Mouse (Mus musculus) liver, postnatal 0 days (tissue): Measurements from ENCODE around the gene Vamp8. TPM values are rescaled to one million over a fixed set of nuclear protein-coding genes. Genes with fewer than 3 reads are reported as not detected.

Experiments
- ATAC-seq: fragments of 200-750 bp; cut with Nextera tagmentation; 2 replicates; pipeline ENCODE4 v1.8.0; 2017; ENCODE audit warnings: mild to moderate bottlenecking, moderate library complexity
- DNase-seq: peaks from one replicate; pipeline ENCODE4 v3.0.0-alpha.2; 2016
- H3K27ac ChIP-seq: fragments of 300-500 bp; sonication (generic); 2 replicates; pipeline ENCODE4 v1.5.1; 2014; ENCODE audit warnings: antibody characterized with exemption, moderate library complexity, mild to moderate bottlenecking, low read depth
- H3K27me3 ChIP-seq: fragments of 300-500 bp; sonication (generic); 2 replicates; pipeline ENCODE4 v1.6.1; 2014; ENCODE audit warnings: low read length, control low read depth, mixed read lengths; ENCODE audit not compliant: insufficient read depth
- H3K36me3 ChIP-seq: fragments of 300-500 bp; sonication (generic); replicated peaks from 2 replicates; pipeline ENCODE4 v1.6.1; 2014; ENCODE audit warnings: mild to moderate bottlenecking, control low read depth, low read length, moderate library complexity, mixed read lengths; ENCODE audit not compliant: insufficient read depth
- H3K4me1 ChIP-seq: fragments of 300-500 bp; sonication (generic); 2 replicates; pipeline ENCODE4 v1.6.1; 2014; ENCODE audit warnings: antibody characterized with exemption, mild to moderate bottlenecking, control low read depth; ENCODE audit not compliant: insufficient read depth
- H3K4me2 ChIP-seq: fragments of 300-500 bp; sonication (generic); 2 replicates; pipeline ENCODE4 v1.6.1; 2014; ENCODE audit warnings: low read depth, mild to moderate bottlenecking, low read length, moderate library complexity, mixed read lengths
- H3K4me3 ChIP-seq: fragments of 300-500 bp; sonication (generic); 2 replicates; pipeline ENCODE4 v1.5.1; 2014; ENCODE audit warnings: low read depth, low read length
- H3K9ac ChIP-seq: fragments of 300-500 bp; sonication (generic); replicated peaks from 2 replicates; pipeline ENCODE4 v1.6.1; 2014; ENCODE audit warnings: mild to moderate bottlenecking, moderate library complexity
- H3K9me3 ChIP-seq: fragments of 300-500 bp; sonication (generic); 2 replicates; pipeline ENCODE4 v1.6.1; 2016; ENCODE audit warnings: mild to moderate bottlenecking, control low read depth, low read length, mixed read lengths
- CTCF ChIP-seq: sonication (generic); IDR thresholded peaks from 2 replicates; pipeline ENCODE4 v1.5.1; 2016; ENCODE audit warnings: antibody characterized with exemption, low read depth
- EP300 ChIP-seq: IDR thresholded peaks from 2 replicates; pipeline ENCODE4 v1.6.1; 2016; ENCODE audit warnings: antibody characterized with exemption, low read depth, mild to moderate bottlenecking
- WGBS: fragments of 180-500 bp; shearing (Covaris S2); extraction: QIAGEN DNeasy Blood & Tissue Kit; methylation state at CpG from one replicate; pipeline ENCODE4 v1.1.7; 2014; ENCODE audit not compliant: insufficient replicate concordance; 5-methylcytosine and 5-hydroxymethylcytosine counted together
- polyA plus RNA-seq: library from polyadenylated mRNA; unstranded; fragments of >200 nt; fragmentation: Nextera tagmentation; extraction: Ambion mirVana; gene quantifications from 2 replicates; pipeline ENCODE4 v1.2.1, GENCODE M21; 2015

The Vamp8 gene
- polyA plus RNA-seq, 1 experiment from 2014 or later, result 263 TPM

DNA sequence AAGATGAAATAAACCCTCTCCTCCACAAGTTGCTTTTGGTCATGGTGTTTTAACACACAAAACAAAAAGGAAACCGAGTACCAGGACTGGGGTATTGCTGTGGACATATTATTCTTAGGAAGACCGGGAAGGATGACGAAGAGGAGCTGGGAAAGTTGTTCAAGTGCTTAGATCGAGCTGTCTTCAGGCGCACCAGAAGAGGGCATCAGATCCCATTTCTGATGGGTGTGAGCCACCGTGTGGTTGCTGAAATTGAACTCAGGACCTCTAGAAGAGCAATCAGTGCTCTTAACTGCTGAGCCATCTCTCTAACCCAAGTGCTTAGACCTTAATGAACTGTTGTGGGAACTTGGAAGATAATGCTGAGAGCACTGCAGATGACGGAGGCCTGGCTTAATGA is 26.5 kb downstream of the Vamp8 start:
- H3K9ac ChIP-seq, result no peak overlapping the region
- no peak overlapping the region for H3K27ac ChIP-seq
- 46% methylated on average over 7 of the region's 7 CpGs for WGBS
- DNase-seq, result no peak
- H3K4me1 ChIP-seq, result peaks cover 24% of the 10 kb centered on the region
- H3K27me3 ChIP-seq, result no peaks in the 10 kb centered on the region
- TF ChIP-seq CTCF (peak; percentile 49), EP300 (no peak)
- no peak for ATAC-seq
- no peaks in the 10 kb centered on the region for H3K9me3 ChIP-seq
- peaks cover 24% of the 10 kb centered on the region for H3K36me3 ChIP-seq
- no peak overlapping the region for H3K4me3 ChIP-seq
- no peak overlapping the region for H3K4me2 ChIP-seq

DNA sequence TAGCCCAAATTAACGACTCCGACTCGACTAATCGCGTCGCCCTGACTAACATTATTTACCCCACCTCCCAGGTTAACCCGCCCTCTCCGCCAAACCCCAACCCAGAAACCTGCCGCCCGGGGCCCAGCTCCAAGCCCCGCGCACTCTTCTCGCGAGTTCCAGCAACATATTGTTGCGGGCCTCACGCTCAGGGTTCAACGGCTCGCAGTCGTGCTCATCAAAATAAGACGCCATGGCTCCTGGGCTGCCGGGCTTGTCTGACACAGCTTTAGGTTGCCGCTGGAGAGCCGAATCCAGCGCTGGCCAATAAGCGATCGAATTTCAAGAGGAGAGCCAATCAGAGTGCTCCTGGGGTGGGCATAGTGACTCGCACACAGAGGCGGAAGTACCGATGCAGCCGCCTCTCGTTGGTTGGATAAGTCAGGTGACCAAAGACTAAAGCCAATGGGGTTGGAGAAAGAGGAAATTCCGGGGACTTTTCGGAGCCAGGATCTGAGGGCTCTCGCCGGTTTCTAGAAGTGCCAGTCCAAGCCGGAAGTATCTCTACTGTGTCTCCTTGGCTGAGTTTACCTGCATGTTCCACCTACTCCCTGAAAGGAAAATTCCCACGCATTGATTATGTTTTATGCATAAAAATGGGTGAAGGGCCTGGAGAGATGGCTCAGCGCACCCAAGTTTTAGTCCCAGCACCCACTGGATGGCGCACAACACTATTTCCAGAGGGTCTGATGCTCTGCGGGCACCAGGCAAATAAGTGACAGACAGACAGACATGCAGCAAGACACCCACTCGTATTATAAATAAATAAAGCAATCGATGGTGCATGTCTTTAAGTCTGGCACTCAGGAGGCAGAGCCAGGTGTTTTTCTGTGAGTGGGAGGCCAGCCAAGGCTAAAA is 28.1 kb downstream of the Vamp8 start:
- TF ChIP-seq CTCF (peak; percentile 66), EP300 (peak; percentile 77)
- Histone ChIP-seq H3K4me2 (peak overlapping the region; percentile 89), H3K4me3 (peak overlapping the region; percentile 72), H3K4me1 (peaks cover 34% of the 10 kb centered on the region), H3K9ac (peak overlapping the region; percentile 80), H3K9me3 (no peaks in the 10 kb centered on the region), H3K36me3 (peaks cover 32% of the 10 kb centered on the region), H3K27ac (peak overlapping the region; percentile 89), H3K27me3 (no peaks in the 10 kb centered on the region)
- peak; percentile 94 for DNase-seq
- WGBS, result under 1% methylated on average over 42 of the region's 42 CpGs
- ATAC-seq, result peak; percentile 98

- H3K9me3 ChIP-seq, result no peaks in the 10 kb centered on the region
- H3K27ac ChIP-seq, result peak overlapping the region; percentile 41
- 25% methylated on average over 5 of the region's 5 CpGs for WGBS
- DNase-seq, result no peak
- no peak for ATAC-seq
- H3K9ac ChIP-seq, result peak overlapping the region; percentile 80
- H3K4me1 ChIP-seq, result peaks cover 36% of the 10 kb centered on the region
- H3K4me2 ChIP-seq, result peak overlapping the region; percentile 89
- TF ChIP-seq EP300 (no peak), CTCF (no peak)
- H3K4me3 ChIP-seq, result peak overlapping the region; percentile 72
- H3K36me3 ChIP-seq, result peaks cover 41% of the 10 kb centered on the region
- H3K27me3 ChIP-seq, result no peaks in the 10 kb centered on the region; the same call in 1 of the 2 replicates
Measured at GRCm38 (mm10) chr6:72361121-72361551, 29.4 kb downstream of the Vamp8 start.

- H3K36me3 ChIP-seq, result peaks cover 41% of the 10 kb centered on the region
- 69% methylated on average over 7 of the region's 7 CpGs for WGBS
- H3K27me3 ChIP-seq, result peaks cover 4% of the 10 kb centered on the region
- ATAC-seq (no peak), DNase-seq (no peak)
- H3K4me3 ChIP-seq, result peak overlapping the region; percentile 72; the same call in 1 of the 2 replicates
- no peaks in the 10 kb centered on the region for H3K9me3 ChIP-seq
- H3K4me1 ChIP-seq, result peaks cover 38% of the 10 kb centered on the region
- peak overlapping the region; percentile 89 for H3K4me2 ChIP-seq
- TF ChIP-seq CTCF (no peak), EP300 (no peak)
- peak overlapping the region; percentile 80 for H3K9ac ChIP-seq
- 0 out of 2 replicates have a peak overlapping the region, but pooled peaks have one; percentile 44 for H3K27ac ChIP-seq
Measured at GRCm38 (mm10) chr6:72360599-72360935, 29.9 kb downstream of the Vamp8 start.

- Histone ChIP-seq H3K4me3 (no peak overlapping the region), H3K9ac (no peak overlapping the region; the same call in 1 of the 2 replicates), H3K9me3 (no peaks in the 10 kb centered on the region), H3K27me3 (peaks cover 7% of the 10 kb centered on the region), H3K4me1 (peaks cover 40% of the 10 kb centered on the region), H3K4me2 (peak overlapping the region; percentile 89), H3K27ac (0 out of 2 replicates have a peak overlapping the region, but pooled peaks have one; percentile 55), H3K36me3 (peaks cover 41% of the 10 kb centered on the region)
- TF ChIP-seq EP300 (no peak), CTCF (no peak)
- WGBS, result 58% methylated on average over 11 of the region's 11 CpGs
- ATAC-seq, result no peak
- no peak for DNase-seq
Measured at GRCm38 (mm10) chr6:72359891-72360598, 30.5 kb downstream of the Vamp8 start.

DNA sequence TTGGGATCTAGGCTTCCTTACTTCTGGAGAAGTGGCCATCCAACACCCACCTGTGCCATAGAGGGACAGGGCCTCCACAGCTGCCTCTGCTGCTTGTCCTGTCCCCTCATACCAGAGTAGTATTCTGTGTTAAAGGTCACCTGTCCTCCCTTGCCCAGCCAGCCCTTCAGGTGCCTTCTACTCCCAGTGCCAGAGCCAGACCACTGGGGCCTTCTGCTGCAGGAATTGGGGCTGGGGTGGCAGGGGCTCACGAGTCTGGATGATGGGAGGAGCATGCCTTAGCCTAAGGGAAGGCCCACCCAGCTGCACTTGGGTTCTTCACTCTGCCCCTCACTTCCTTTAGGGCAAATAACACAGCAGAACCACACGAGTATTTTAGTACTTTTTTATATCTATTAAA is 31.2 kb downstream of the Vamp8 start:
- ATAC-seq, result no peak
- no peak overlapping the region for H3K4me3 ChIP-seq
- TF ChIP-seq CTCF (no peak), EP300 (no peak)
- H3K9ac ChIP-seq, result 0 out of 2 replicates have a peak overlapping the region, but pooled peaks have one; percentile 7
- peak overlapping the region; percentile 55; the same call in 1 of the 2 replicates for H3K27ac ChIP-seq
- H3K9me3 ChIP-seq, result no peaks in the 10 kb centered on the region
- DNase-seq, result no peak
- H3K4me1 ChIP-seq, result peaks cover 47% of the 10 kb centered on the region
- H3K4me2 ChIP-seq, result no peak overlapping the region
- H3K36me3 ChIP-seq, result peaks cover 41% of the 10 kb centered on the region
- H3K27me3 ChIP-seq, result peaks cover 7% of the 10 kb centered on the region
- whole genome bisulfite sequencing, result 64% methylated on average over 2 of the region's 2 CpGs
